Mouse (Mus musculus) stomach, postnatal 0 days (tissue): ENCODE measurements around the gene 4930558K02Rik.

ENCODE experiments used
- CTCF ChIP-seq: IDR thresholded peaks from 2 replicates; pipeline ENCODE4 v1.5.1; 2016; ENCODE audit warnings: antibody characterized with exemption, low read depth, mild to moderate bottlenecking, moderate library complexity
- EP300 ChIP-seq: optimal IDR thresholded peaks from 2 replicates; pipeline ENCODE3; 2016; ENCODE audit warnings: antibody characterized with exemption

GRCm38 (mm10) chr1:161952599-161952998 is 26.8 kb downstream of the 4930558K02Rik start:
- TF ChIP-seq CTCF (no peak), EP300 (no peak)
